Mouse (Mus musculus) urinary bladder, postnatal 14 days (tissue): ENCODE results near the gene Megf11.

Source experiments
- DNase-seq: peaks from one replicate; pipeline ENCODE4 v3.0.0; 2021; ENCODE audit warnings: low spot score

The Megf11 gene

DNA sequence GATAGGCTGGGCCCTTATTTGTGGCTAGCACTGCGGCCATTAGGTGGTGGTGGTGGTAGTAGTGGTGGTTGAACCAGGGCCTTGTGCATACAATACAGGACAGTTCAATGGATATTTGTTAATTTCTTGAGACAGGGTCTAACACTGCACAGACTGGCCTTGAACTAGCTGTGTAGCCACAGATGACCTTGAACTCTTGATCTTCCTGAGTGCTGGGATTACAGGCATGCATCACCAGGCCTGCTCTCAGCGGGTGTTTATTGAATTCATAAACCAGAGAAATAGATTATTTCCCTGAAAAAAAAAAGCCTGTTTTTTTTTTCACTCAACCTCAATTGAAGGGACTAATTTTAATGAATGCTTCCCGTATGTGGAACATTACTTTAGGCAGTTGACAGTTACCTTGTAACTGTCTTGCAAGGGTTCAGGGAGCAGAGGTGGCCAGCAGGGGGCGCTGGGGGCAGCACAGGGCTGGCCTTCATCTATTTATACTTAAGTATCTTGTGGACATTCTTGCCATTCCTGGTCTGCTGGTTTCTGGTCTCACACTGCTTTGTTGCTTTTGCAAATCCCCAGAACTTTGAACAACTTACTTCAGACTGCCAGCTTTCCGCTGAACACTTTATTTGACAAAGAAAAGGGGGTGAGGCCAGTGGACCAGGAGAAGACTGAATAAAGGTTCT lies 8.6 kb downstream of the Megf11 start:
- DNase-seq = peak; percentile 83

DNA sequence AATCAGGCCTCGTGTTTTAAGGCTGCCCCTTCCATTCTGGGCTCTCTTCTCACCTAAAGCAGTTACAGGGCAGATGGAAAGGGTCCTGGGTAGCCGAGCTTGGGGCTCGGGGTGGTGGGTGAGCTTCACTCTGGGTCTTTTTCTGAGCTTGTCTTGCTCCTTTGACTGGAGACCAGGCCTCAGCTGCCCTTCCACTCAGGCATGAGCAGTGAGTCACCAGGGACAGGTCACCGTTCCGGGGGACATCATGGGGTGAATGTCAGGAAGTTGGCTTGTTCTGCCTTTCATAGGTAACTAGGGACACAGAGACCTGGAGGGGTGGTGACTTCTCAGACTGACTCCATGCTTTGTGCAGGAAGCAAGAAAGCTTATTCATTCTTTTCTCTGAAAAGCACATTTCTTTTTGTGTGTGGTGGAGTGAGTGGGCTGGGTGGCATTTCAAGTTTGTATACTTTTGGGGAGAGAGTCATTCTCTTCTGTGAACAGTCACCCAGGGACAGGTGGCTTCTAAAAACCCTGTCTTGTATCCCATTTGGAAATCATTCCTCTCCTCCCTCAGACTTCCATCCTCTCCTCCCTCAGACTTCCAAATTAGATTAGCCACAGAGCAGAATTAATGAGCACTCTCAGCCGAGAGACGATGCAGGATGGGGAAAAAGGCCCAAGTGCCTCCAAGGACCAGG lies 10.0 kb downstream of the Megf11 start:
- no peak for DNase-seq

DNA sequence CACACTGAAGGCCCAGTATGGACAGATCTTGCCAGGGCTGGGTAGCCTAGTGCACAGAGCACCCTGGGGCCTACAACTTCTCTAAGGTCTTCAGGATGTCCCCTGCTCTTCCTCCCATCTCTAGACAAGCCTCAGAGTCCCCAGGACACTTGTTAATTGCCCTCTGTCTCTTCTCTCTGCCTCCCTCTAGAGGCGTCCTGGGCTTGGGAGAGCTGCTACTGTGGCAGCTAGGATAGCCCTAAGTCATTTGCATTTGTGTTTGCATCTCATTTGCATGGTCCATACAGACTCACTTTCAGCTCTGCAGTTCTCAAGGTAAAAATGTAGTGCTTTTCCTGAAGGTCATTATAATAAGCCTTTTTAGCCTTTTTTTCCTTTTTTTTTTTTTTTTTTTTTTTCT lies 11.7 kb downstream of the Megf11 start:
- DNase-seq = no peak

DNA sequence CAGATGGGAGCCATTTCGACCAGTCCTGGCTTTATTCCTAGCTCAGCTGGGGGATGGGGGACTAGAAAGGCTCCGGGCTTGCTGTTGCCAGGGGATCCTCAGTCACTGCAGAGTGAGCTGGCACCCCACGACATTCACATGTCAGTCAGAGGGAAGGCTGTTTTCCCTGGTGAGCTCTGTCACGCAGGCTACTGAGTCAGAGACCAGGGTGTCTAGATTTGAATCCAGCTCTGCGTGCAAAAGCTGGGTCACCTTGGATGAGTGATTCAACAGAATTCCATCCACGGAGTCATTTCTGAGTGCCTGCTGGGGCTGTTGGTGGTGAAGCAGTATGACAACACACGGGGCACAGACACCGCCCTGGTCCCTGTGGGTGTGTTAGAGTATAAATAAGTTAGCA lies 13.7 kb downstream of the Megf11 start:
- no peak for DNase-seq

DNA sequence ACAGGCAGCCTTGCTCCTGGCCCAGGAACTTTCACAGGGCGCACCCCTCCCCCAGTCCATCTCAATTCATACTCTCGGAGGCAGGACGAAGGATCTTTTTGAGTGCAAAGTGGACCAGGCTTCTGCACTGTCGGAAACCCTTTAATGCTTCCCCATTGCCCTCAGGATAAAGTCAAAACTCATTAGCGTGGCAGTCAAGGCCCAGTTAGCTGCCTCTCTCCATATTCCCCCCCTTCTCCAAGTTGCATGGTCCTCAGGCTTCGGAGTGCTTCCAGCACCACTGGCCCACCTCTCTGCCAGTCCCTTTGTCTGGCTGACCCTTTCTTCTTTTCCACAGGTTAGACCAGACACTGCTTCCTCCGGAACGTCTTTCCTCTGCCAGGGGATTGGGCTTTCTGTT lies 16.7 kb downstream of the Megf11 start:
- DNase-seq = no peak

DNA sequence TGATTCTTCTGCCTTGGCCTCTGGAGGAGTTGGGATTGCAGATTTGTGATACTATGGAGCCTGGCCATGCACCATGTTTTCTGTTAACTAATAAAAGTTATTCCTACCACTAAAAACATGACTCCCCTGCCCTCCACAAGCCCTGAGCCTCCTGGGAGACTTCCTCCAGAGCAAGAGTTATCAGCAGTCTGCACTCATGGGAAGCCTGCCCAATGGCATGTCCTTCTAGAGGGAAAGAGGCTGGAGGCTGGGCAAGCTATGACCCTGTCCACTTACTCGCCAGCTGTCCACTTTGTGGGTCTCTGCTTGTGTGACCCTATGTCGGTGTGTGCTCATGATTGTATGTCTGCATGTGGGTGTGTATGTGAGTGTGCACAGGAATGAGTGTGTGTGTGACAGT lies 21.4 kb downstream of the Megf11 start:
- no peak for DNase-seq

DNA sequence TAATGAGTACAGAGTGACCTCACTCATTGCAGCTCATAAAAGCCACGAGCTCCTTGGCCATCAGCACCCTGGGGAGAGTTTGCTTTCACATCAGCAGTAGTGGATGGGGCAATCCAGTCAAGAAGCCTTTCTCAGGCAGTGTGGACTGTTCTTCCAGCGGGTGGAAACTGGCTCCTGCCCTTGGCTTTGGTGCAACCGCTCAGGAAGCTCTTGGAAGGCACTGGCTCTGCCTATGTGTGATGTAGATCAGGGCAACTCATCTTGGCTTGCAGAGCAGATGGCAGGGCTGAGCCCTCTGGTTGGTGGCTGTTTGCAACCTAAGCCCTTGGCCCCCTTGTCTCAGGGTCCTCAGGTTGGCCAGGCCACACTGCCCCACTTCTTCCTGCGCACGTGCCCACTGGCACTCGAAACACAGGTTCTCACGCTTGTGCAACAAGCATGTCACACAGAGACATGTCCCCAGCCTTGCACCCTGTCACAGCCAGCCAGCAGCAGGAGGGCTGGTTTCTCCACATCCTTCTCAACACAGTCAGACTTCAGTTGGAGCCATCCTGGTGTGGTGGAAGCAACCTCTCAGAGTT lies 22.1 kb downstream of the Megf11 start:
- DNase-seq = no peak

DNA sequence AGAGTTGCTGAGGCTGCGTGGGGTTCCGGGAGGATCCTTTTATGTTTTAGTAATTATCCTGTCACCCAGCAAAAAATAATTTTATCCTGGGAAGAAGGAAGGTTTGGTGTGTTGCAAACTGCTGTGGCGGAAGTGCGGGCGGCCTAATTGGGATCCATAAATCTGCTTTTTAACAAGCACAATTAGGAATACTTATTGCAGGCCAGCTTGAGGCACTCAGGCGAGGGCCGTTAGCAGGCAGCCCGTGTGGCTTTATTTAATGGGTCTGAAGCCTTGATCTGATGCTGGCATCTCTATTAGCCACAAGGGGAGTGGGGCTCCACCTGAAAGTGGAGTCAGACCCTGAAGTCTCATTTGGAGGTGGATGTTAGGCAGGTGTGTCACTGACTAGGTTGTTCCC lies 23.4 kb downstream of the Megf11 start:
- DNase-seq = no peak

DNA sequence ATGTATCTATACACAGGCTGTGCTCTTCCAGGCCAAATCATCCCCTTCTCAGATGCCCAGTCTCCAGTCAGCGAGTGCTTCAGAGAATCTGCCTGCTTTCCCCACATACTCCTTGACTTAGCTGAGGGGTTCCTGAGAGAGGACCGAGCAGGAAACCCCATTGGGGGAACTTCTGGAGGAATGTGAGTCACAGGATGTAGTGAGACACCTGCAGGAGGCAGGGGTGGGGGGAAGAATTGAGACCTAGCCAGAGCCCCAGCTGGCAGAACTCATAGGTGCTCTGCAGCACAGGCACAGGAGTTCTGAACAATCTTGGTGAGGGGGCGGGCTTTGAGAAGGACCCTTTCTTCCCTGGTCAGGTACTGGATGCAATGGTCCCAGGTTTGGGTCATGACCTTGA lies 35.0 kb downstream of the Megf11 start:
- no peak for DNase-seq

DNA sequence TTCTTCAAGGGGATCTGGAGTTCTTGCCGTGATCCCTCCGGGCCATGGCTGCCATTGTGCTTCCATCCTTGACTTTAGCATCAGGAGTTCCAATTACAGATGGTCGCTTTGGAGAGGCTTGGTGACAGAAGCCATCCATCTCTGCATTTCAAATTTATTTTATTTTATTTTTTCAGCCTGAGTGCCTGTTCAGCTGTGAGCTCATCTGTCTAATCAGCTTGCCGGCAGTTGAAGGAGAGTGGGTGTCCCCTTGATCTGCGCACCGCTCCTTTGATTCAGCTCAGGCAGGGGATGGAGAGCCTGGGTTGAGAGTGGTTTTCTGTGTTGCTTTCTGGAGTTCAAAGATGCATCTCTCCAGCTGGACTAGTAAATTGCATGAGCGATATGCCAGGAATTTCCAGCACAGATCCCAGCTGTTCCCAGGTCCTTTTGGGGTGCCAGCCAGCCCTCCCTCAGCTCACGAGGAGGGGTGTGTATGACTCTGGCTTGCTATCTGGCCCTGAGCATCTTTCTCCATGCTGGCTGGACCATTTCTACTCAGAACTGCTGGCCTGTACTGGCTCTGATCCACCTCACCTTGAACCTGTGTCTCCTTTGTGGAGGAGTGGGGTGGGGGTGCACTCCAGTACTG lies 36.7 kb downstream of the Megf11 start:
- DNase-seq = no peak

DNA sequence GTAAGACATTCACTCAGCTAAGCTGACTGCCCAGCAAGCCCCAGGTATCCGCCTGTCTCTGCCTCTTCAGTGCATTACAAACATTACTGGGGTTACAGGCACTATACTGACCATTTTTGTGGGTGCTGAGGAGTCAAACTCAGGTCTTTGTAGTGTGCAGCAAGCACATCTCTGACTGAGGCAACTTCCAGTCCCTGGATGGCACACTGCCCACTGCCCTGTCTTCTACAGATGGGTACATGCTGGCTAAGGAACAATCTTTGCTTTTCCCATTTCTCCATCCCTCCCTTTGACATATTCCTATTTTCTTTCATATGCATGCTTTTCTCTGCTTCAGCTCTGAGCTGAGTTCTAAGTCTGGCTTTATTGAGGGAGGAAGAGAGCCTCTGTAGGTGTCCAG lies 38.5 kb downstream of the Megf11 start:
- no peak for DNase-seq

DNA sequence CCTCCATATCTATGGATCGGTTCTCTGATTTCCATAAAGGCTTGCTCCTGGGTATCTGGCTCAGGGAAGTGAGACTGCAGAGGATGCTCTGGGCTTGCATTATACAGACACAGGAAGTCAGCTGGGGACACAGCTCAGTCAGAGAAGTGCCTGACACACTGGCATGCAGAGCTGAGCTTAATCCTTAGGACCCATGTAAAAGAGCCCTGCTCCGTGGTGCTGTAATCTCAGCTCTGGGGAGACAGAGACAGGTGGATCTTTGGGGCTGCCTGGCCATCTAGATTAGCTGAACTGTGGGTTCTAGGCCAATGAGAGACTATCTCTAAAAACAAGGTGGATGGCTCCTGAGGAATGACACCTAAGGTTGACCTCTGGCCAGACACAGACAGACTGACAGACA lies 50.7 kb downstream of the Megf11 start:
- no peak for DNase-seq

DNA sequence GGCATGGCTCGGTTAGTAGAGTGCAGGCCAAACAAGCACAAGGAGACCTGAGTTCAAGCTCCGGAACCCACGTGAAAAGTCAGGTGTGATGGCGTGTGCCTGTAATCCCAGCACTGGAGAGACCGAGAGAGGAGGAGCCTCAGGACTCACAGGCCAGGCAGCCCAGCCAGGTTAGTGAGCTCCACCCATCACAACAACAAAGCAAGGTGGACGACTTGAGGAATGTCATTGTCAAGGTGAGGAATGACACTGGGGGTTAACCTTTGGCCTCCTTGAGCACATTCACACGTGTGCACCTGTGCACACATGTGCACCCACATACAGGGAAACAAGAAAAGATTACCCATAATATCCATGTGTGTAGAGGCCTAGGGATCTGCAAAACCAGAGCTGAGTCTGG lies 54.7 kb downstream of the Megf11 start:
- DNase-seq = no peak

DNA sequence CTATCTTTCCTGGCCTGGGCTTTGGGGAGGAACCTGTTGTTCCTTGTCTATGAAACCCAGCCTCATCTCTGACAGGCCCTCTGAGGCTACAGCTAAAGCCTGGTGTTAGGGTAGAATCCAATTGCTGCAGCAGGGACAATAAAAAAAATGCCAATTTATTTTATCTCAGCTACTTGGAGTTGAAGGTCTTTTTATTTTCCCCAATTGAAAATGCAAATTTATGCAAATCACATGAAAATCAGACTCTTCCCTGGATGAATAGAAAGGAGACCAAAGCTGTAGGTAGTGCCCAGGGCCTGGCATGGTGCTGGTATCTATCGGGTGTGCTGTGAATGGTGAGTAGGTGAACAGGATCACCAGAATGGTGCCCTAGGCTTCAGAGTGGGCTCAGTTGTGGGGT lies 60.6 kb downstream of the Megf11 start:
- no peak for DNase-seq

DNA sequence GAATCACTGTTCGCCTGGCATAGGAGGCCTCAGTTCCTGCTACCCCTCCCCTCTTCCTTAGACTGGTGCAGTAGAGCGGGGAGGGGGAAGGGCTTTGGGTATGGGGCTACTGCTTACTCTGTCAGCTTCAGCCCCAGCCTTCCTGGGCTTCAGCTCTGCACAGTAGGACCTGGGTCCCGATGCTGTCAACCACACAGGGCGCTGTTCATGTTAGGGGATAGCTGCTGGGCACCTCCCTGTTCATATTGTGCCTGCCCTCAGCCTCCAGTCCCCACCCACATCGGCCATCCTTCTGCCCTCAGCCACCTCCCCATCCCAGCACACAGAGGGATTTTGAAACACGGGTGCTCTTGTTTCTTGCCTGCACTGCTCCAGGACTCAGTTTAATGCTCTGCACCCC lies 61.6 kb downstream of the Megf11 start:
- no peak for DNase-seq

DNA sequence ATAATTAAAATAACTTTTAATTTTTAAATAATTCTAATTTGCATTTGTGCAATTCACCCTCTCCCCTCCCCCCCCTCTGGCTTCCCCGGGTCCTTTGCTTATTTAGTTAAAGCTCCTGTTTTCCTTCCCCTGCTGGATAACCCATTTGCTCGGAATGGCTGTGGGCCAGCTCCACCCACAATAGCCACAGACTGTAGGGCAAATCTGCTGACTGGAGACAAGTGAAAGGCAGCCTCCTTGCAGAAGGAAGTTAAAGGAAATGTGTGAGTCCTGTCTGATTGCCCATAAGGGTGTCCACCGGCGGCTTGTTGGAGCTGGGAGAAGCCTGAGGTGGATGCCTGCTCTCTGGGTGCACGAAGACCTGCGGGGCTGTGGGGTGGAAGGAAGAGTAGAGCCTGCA lies 62.1 kb downstream of the Megf11 start:
- DNase-seq = peak; percentile 18

DNA sequence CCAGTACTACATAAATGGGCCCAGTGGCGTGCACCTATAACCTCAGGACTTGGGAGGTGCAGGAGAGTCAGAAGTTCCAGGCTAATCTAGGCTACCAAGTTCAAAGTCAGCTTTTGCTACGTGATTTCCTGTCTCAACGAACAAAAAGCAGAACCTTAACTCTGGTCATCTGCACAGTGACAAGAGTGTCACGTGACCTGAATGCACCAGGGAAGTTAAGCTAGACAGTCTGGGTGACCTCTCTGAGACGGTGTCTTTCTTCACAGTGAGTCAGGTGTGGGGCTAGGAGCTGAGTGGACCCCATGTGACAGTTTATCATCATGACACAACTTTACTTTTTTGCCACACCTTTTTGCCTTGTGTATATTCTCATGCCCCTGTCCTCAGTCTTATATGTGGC lies 67.3 kb downstream of the Megf11 start:
- no peak for DNase-seq

DNA sequence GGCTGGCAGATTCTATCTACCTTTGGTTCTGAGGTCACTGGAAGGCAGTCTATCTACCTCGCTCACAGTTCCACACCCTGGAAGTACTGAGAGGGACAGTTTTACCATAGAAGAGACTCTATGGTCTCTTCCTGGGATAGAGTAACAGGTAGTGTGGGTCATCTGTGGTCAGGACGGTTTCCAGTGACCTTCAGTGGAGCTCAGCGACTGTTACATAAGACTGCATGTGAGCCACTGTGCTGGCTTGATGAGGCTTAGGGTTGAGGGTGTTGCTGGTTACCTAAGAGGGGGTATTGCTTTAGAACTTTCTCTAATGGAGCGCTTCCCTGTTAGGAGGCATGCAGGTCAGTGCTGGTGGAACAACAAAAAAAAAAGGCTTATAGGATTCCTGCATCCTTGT lies 68.8 kb downstream of the Megf11 start:
- no peak for DNase-seq

DNA sequence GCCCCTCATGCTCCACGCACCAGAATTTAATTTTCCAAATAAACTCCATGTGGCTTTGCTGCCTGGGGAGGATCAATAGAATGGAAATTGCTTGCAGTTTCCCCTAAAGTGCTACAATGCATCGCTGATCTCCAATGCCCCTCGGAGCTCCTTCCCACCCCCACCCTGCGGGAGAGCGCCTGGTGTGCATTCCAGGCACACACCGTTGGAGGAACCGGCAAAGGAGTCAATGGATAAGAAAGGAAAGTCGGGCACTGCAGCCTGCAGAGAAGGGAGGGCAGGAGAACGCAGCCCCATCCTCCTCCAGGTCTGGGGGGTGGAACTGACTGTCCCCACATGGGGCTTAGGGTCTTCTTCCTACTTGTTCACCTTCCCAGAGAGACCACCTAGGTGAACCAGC lies 70.5 kb downstream of the Megf11 start:
- DNase-seq = no peak

DNA sequence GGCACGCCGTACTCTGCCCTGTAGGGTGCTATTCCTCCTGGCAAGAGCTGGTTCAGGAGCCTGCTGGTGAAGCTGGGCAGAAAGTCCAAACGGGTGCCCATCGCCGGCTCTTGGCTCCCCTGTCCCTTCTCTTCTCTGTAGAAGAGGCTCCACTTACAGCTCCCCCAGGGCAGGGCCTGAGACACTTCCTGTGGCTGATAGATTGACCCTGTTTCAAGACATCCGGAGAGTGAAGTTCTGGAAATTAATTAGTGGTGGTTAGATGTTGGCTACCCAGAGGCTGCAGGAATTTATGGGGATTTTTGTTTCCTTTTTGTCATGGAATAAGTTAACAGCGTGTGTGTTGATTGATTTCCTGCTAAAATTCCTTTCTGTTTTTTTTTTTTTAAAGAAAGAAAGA lies 72.2 kb downstream of the Megf11 start:
- no peak for DNase-seq

DNA sequence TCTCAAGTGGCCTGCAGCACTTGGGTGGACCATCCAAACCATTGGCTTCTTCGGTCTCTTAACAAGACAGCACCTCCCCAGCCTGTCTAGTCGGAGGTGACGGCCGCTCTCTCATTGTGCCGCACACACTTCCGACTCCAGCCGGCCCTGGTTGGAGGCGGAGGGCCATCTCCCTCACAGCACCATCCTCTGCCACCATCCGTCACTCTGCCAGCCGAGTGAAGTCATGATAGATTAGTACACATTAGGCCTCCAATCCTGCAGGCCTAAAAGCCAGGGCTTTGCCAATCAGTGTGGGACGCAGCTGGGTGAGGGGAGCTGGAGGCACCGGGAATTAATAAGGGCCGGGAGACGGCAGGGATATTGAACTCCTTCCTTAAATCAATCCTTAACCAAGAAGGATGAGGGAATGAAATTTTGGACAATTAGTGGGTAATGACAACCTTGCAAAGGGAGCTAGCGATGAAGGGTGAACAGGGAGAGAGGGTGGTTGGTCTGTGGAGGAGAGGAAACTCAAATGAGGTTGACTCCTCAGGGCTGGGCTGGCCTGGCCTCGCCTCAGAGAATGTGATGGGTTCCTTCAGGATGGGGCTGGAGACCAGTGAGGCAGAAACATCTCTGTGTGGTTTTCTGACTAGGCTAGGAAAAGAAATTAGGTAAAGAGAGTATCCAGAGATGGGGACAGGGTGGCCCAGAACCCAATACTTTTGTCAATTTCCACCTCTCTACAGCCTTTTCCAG lies 76.3 kb downstream of the Megf11 start:
- DNase-seq = no peak

DNA sequence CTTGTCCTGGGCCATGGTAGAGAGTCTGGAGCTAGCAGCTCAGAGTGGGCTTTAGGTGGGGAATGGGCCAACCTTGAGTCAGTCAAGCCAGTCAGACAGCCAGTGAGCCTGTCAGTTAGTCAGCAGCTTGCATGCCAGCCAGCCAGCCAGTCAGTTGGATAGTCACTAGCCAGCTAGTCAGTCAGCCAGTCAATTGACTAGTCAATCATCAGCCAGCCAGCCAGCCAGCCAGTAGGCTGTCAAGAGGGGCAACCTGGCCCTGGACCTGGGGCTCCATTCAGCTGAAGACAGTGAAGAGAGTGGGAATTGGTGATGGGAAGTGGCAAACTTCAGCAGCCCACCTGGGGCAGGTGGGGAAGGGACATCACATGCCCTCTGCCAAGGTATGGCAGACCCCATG lies 77.4 kb downstream of the Megf11 start:
- DNase-seq = no peak

DNA sequence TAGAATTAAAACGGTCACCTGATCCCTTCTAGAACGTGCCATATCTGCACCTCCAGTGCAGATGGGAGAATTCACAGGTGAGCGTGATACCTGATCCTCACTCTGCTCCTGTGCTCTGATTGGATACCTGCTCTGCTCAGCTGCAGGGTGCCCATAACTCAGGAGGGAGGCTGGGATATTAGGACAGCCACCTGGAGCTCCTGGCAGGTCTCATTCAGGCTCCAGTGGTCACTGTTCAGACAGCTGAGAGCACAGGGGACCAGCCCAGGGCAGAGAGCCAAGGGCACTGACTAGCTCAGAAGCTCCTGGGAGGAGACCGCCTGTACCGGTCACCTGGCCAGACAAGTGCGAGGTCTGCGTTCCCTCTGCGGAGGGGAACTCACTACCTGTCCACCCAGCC lies 80.7 kb downstream of the Megf11 start:
- DNase-seq = no peak
